Mouse (Mus musculus) lung, adult 2 months (tissue): ENCODE measurements around the gene 4933430I17Rik.

Experiments used
- CTCF ChIP-seq: fragments of 200-500 bp; IDR thresholded peaks from 2 replicates; pipeline ENCODE4 v1.5.1; 2011; ENCODE audit warnings: mild to moderate bottlenecking, low read length, control low read depth; ENCODE audit not compliant: insufficient read depth
- POLR2A ChIP-seq: fragments of 200-500 bp; IDR thresholded peaks from 2 replicates; pipeline ENCODE4 v1.6.1; 2011; ENCODE audit warnings: low read depth, mild to moderate bottlenecking, control low read depth, low read length, borderline replicate concordance; ENCODE audit errors: extremely low read depth

- TF ChIP-seq POLR2A (peak; percentile 11; the same call in 1 of the 2 replicates), CTCF (no peak)
Observed at GRCm38 (mm10) chr4:62517046-62517445, 8.1 kb upstream of the 4933430I17Rik start.
